In the genomic region with DNA sequence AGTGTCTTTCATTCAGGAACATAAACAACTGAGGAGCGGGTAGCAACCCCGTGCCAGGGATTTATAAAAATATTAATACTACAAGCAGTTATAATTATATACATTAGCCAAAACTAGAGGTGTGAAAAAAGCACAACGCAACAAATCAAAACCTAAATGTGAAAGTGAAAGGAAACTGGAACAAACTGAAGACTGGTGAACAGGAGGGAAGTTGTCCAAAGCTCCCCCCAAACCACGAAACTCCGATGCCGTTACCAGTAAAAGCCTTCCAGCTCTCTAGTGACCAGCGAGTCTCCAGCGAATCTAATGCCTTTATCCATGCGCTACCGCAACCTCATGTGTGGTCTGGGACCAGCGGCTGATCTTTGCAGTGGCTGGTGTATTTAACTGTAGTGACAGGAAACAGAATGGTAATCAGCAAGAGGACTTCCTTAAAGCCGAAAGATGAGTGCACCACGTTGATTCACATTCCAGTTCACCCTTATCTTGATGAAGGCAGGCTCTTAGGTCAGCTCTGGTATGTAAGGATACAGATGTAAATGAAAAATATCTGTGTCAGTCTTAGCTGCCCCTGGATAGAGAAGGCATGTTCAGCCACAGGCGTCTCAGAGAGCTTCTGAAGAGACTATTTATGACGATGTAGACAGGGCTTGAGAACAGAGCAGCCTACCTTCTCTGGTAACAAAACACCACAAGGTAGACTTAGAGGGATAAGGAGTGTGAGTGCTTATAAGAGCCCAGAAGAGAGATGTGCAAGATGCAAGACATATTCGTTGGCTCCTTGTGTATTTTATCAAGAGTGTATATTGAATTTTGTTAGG, we compare ENCODE assay signal across 9 mouse cellular contexts.
DNase-seq lines count a peak whose midpoint lies in the region; ATAC-seq and TF ChIP-seq lines count a peak whose summit lies in the region.
"Had no signal": no experiment of that assay in that cellular context is flagged by ENCODE, and none has a peak within 500 bp of the region (broad histone marks: within the 10 kb centered on the region; RNA-seq: fewer than 3 reads in every experiment).

No protein-coding gene starts in this region.

- no peak for TF ChIP-seq POLR2A in bone marrow, adult 2 months (IDR thresholded peaks at IDR 0.05; ENCODE audit: borderline replicate concordance, control insufficient read depth, low read depth, low read length)

- H3K36me3 ChIP-seq in liver, embryonic 11.5 days (ENCODE audit: control insufficient read depth, insufficient read depth, low read length): no peaks in the 10 kb centered on the region

- H3K4me2 ChIP-seq in liver, embryonic 11.5 days: peak overlapping the region; percentile 33

- no peak overlapping the region for H3K9ac ChIP-seq in liver, embryonic 11.5 days (ENCODE audit: low read depth, low read length)

- no peak for ATAC-seq in liver, embryonic 11.5 days (replicated peaks; ENCODE audit: low FRiP score)

- no peaks in the 10 kb centered on the region for H3K27me3 ChIP-seq in liver, embryonic 11.5 days (replicated peaks; ENCODE audit: control insufficient read depth, insufficient read depth, low read length)

- H3K9me3 ChIP-seq in liver, embryonic 11.5 days (ENCODE audit: control insufficient read depth, low read length): no peaks in the 10 kb centered on the region

- WGBS in bone marrow, adult 2 months: 12% methylated on average over 16 of the region's 16 CpGs
- 42% methylated on average over 16 of the region's 16 CpGs for WGBS in liver, embryonic 11.5 days

- peak; percentile 57 to 66 for DNase-seq in B cell, adult 2 months
- no peak for DNase-seq in liver, embryonic 11.5 days (ENCODE audit: low spot score)
- peak; percentile 80 for DNase-seq in naive thymus-derived CD4-positive, alpha-beta T cell, adult 2 months (ENCODE audit: low read depth)
- DNase-seq in urinary bladder, adult 18-20 months (ENCODE audit: low spot score in 2 of 2): no peak
- DNase-seq in layer of hippocampus, adult 9-10 months (ENCODE audit: low spot score): no peak
- DNase-seq in right cerebral cortex, postnatal 14 days: no peak
- no peak for DNase-seq in adrenal gland, postnatal 36 days
- DNase-seq: layer of hippocampus, postnatal 36 days had no signal

- no peaks in the 10 kb centered on the region for H3K4me1 ChIP-seq in bone marrow, adult 2 months (ENCODE audit: control insufficient read depth, insufficient read depth, low read length)
- H3K4me1 ChIP-seq in liver, embryonic 11.5 days (replicated peaks; ENCODE audit: control insufficient read depth, insufficient read depth, low read length): no peaks in the 10 kb centered on the region

- H3K4me3 ChIP-seq in bone marrow, adult 2 months (replicated peaks; ENCODE audit: control insufficient read depth, low read depth, low read length): peak overlapping the region; percentile 80
- H3K4me3 ChIP-seq in liver, embryonic 11.5 days (ENCODE audit: low read depth, low read length): no peak overlapping the region

- TF ChIP-seq CTCF in bone marrow, adult 2 months (IDR thresholded peaks at IDR 0.05; ENCODE audit: control insufficient read depth, insufficient read depth, low read length): no peak

- H3K27ac ChIP-seq in bone marrow, adult 2 months (ENCODE audit: control insufficient read depth, insufficient read depth, low read depth, low read length, poor library complexity): 0 out of 2 replicates have a peak overlapping the region, but pooled peaks have one; percentile 5
- no peak overlapping the region for H3K27ac ChIP-seq in liver, embryonic 11.5 days (ENCODE audit: low read depth, low read length)

Comparison
In these comparisons a context has a peak if more than half of its experiments do, and no peak if none do; other contexts are left out.
1. DNase-seq: peak in B cell, adult 2 months (2 of 2) and naive thymus-derived CD4-positive, alpha-beta T cell, adult 2 months (single experiment); none in liver, embryonic 11.5 days (single experiment), urinary bladder, adult 18-20 months (0 of 2), layer of hippocampus, adult 9-10 months (single experiment), right cerebral cortex, postnatal 14 days (single experiment) and adrenal gland, postnatal 36 days (0 of 2).